Mouse (Mus musculus): ENCODE measurements around the gene Hoxc10. TPM values are rescaled to one million over a fixed set of nuclear protein-coding genes. Genes with fewer than 3 reads are reported as not detected.

Gene Hoxc10
- polyA plus RNA-seq, 1 experiment from 2014 or later = 0.10 TPM

GRCm38 (mm10) chr15:102970740-102971139 lies 4.1 kb downstream of the Hoxc10 start:
- 0 out of 2 replicates have a peak, but pooled peaks cover 2% of the 10 kb centered on the region for H3K4me1 ChIP-seq (ENCODE audit: control insufficient read depth, insufficient read depth, low read length)
- no peak for ATAC-seq (replicated peaks; ENCODE audit: insufficient number of reproducible peaks, low FRiP score, low TSS enrichment)
- no peak overlapping the region for H3K4me3 ChIP-seq (ENCODE audit: low read depth, low read length)
- no peak overlapping the region for H3K4me2 ChIP-seq
- no peak overlapping the region for H3K9ac ChIP-seq (ENCODE audit: low read depth, low read length)
- H3K27me3 ChIP-seq (ENCODE audit: control insufficient read depth, insufficient read depth, low read length) = peaks cover 96% of the 10 kb centered on the region
- H3K27ac ChIP-seq (ENCODE audit: low read depth, low read length) = no peak overlapping the region
- WGBS (ENCODE audit: insufficient replicate concordance) = 2% methylated on average over 12 of the region's 12 CpGs
- H3K9me3 ChIP-seq (replicated peaks; ENCODE audit: control insufficient read depth, low read length) = no peaks in the 10 kb centered on the region
- H3K36me3 ChIP-seq (ENCODE audit: control insufficient read depth, insufficient read depth, low read length) = no peaks in the 10 kb centered on the region

GRCm38 (mm10) chr15:102972254-102972653 lies 5.7 kb downstream of the Hoxc10 start:
- Histone ChIP-seq H3K9ac (ENCODE audit: low read depth, low read length) (no peak overlapping the region), H3K9me3 (replicated peaks; ENCODE audit: control insufficient read depth, low read length) (no peaks in the 10 kb centered on the region), H3K4me3 (ENCODE audit: low read depth, low read length) (no peak overlapping the region), H3K36me3 (ENCODE audit: control insufficient read depth, insufficient read depth, low read length) (no peaks in the 10 kb centered on the region), H3K4me1 (ENCODE audit: control insufficient read depth, insufficient read depth, low read length) (0 out of 2 replicates have a peak, but pooled peaks cover 3% of the 10 kb centered on the region), H3K27me3 (ENCODE audit: control insufficient read depth, insufficient read depth, low read length) (peaks cover 96% of the 10 kb centered on the region), H3K4me2 (no peak overlapping the region), H3K27ac (ENCODE audit: low read depth, low read length) (no peak overlapping the region)
- no peak for ATAC-seq (replicated peaks; ENCODE audit: insufficient number of reproducible peaks, low FRiP score, low TSS enrichment)
- WGBS (ENCODE audit: insufficient replicate concordance) = 2% methylated on average over 21 of the region's 21 CpGs

GRCm38 (mm10) chr15:102972753-102973152 lies 6.2 kb downstream of the Hoxc10 start:
- H3K36me3 ChIP-seq (ENCODE audit: control insufficient read depth, insufficient read depth, low read length) = no peaks in the 10 kb centered on the region
- H3K27ac ChIP-seq (ENCODE audit: low read depth, low read length) = no peak overlapping the region
- no peak for ATAC-seq (replicated peaks; ENCODE audit: insufficient number of reproducible peaks, low FRiP score, low TSS enrichment)
- H3K4me1 ChIP-seq (ENCODE audit: control insufficient read depth, insufficient read depth, low read length) = 0 out of 2 replicates have a peak, but pooled peaks cover 3% of the 10 kb centered on the region
- H3K9ac ChIP-seq (ENCODE audit: low read depth, low read length) = no peak overlapping the region
- peaks cover 96% of the 10 kb centered on the region for H3K27me3 ChIP-seq (ENCODE audit: control insufficient read depth, insufficient read depth, low read length)
- WGBS (ENCODE audit: insufficient replicate concordance) = 3% methylated on average over 6 of the region's 6 CpGs
- no peak overlapping the region for H3K4me3 ChIP-seq (ENCODE audit: low read depth, low read length)
- no peaks in the 10 kb centered on the region for H3K9me3 ChIP-seq (replicated peaks; ENCODE audit: control insufficient read depth, low read length)
- no peak overlapping the region for H3K4me2 ChIP-seq

DNA sequence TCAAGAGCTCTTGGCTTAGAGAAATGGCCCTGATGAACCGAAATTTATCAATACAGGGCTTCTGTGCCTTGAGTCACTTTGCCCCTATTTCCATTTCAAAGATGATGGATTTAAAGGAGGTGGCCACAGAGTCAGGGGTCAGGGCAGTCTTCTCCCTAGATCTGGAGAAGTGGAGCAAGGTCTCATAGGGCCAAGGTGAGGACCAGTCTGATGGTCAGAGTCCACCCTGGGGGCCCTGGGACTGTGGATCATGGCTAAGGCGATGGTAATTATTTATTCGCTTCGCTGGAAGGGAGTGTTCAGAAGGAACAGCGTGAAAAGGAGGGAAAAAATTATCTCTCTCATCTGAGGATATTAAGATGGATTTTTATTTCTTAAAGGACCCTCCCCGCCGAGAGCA lies 8.4 kb downstream of the Hoxc10 start:
- Histone ChIP-seq H3K4me2 (no peak overlapping the region), H3K27ac (ENCODE audit: low read depth, low read length) (no peak overlapping the region), H3K9me3 (replicated peaks; ENCODE audit: control insufficient read depth, low read length) (no peaks in the 10 kb centered on the region), H3K4me3 (ENCODE audit: low read depth, low read length) (no peak overlapping the region), H3K27me3 (ENCODE audit: control insufficient read depth, insufficient read depth, low read length) (peaks cover 98% of the 10 kb centered on the region), H3K36me3 (ENCODE audit: control insufficient read depth, insufficient read depth, low read length) (no peaks in the 10 kb centered on the region), H3K9ac (ENCODE audit: low read depth, low read length) (no peak overlapping the region), H3K4me1 (ENCODE audit: control insufficient read depth, insufficient read depth, low read length) (0 out of 2 replicates have a peak, but pooled peaks cover 3% of the 10 kb centered on the region)
- no peak for ATAC-seq (replicated peaks; ENCODE audit: insufficient number of reproducible peaks, low FRiP score, low TSS enrichment)
- 6% methylated on average over 7 of the region's 7 CpGs for WGBS (ENCODE audit: insufficient replicate concordance)

GRCm38 (mm10) chr15:102975688-102976111 lies 9.1 kb downstream of the Hoxc10 start:
- Histone ChIP-seq H3K27ac (ENCODE audit: low read depth, low read length) (no peak overlapping the region), H3K9ac (ENCODE audit: low read depth, low read length) (no peak overlapping the region), H3K4me2 (no peak overlapping the region), H3K4me3 (ENCODE audit: low read depth, low read length) (no peak overlapping the region), H3K36me3 (ENCODE audit: control insufficient read depth, insufficient read depth, low read length) (no peaks in the 10 kb centered on the region), H3K9me3 (replicated peaks; ENCODE audit: control insufficient read depth, low read length) (no peaks in the 10 kb centered on the region), H3K27me3 (ENCODE audit: control insufficient read depth, insufficient read depth, low read length) (peaks cover 98% of the 10 kb centered on the region), H3K4me1 (ENCODE audit: control insufficient read depth, insufficient read depth, low read length) (0 out of 2 replicates have a peak, but pooled peaks cover 3% of the 10 kb centered on the region)
- ATAC-seq (replicated peaks; ENCODE audit: insufficient number of reproducible peaks, low FRiP score, low TSS enrichment) = no peak
- 1% methylated on average over 21 of the region's 21 CpGs for WGBS (ENCODE audit: insufficient replicate concordance)

DNA sequence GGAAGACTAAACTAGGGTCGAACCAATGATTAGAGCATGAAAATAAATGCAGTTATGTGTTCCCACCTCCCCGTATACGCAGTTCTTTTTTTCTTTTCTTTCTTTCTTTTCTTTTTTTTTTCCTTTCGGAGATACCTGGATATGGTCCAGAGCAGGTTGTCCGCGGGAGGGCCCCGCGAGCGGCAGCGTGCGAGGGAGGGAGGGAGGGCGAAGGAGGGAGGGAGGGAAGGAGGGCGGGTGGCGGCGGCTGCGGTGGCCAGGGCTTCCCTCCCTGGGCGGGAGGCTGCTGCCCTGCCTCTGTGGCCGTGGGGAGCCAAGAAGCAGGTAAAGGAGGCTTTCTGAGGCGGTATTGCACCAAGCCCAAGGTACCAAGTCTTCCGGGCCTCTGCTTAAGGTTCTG lies 9.6 kb downstream of the Hoxc10 start, which contains the start of gene Hoxc9:
Hoxc9 (plus strand) TSS at position 269 of the 400 bp plus-strand sequence.
- no peaks in the 10 kb centered on the region for H3K36me3 ChIP-seq (ENCODE audit: control insufficient read depth, insufficient read depth, low read length)
- ATAC-seq (replicated peaks; ENCODE audit: insufficient number of reproducible peaks, low FRiP score, low TSS enrichment) = no peak
- H3K27ac ChIP-seq (ENCODE audit: low read depth, low read length) = no peak within 1 kb of the TSS
- 0% methylated on average over 11 of the region's 20 CpGs for WGBS (ENCODE audit: insufficient replicate concordance)
- H3K4me3 ChIP-seq (ENCODE audit: low read depth, low read length) = peak within 1 kb of the TSS; percentile 26; the same call in 1 of the 2 replicates
- H3K4me1 ChIP-seq (ENCODE audit: control insufficient read depth, insufficient read depth, low read length) = 0 out of 2 replicates have a peak, but pooled peaks cover 3% of the 10 kb centered on the region
- H3K4me2 ChIP-seq = peak within 1 kb of the TSS; percentile 45
- H3K9me3 ChIP-seq (replicated peaks; ENCODE audit: control insufficient read depth, low read length) = no peaks in the 10 kb centered on the region
- H3K9ac ChIP-seq (ENCODE audit: low read depth, low read length) = no peak within 1 kb of the TSS
- peaks cover 98% of the 10 kb centered on the region for H3K27me3 ChIP-seq (ENCODE audit: control insufficient read depth, insufficient read depth, low read length)

- ATAC-seq (replicated peaks; ENCODE audit: insufficient number of reproducible peaks, low FRiP score, low TSS enrichment) = no peak
- H3K27me3 ChIP-seq (ENCODE audit: control insufficient read depth, insufficient read depth, low read length) = peaks cover 98% of the 10 kb centered on the region
- H3K4me2 ChIP-seq = peak overlapping the region; percentile 45
- no peaks in the 10 kb centered on the region for H3K36me3 ChIP-seq (ENCODE audit: control insufficient read depth, insufficient read depth, low read length)
- H3K9ac ChIP-seq (ENCODE audit: low read depth, low read length) = no peak overlapping the region
- H3K9me3 ChIP-seq (replicated peaks; ENCODE audit: control insufficient read depth, low read length) = no peaks in the 10 kb centered on the region
- H3K4me3 ChIP-seq (ENCODE audit: low read depth, low read length) = peak overlapping the region; percentile 26; the same call in 1 of the 2 replicates
- H3K4me1 ChIP-seq (ENCODE audit: control insufficient read depth, insufficient read depth, low read length) = 0 out of 2 replicates have a peak, but pooled peaks cover 3% of the 10 kb centered on the region
- under 1% methylated on average over 37 of the region's 37 CpGs for WGBS (ENCODE audit: insufficient replicate concordance)
- no peak overlapping the region for H3K27ac ChIP-seq (ENCODE audit: low read depth, low read length)
These were observed 10.2 kb downstream of the Hoxc10 start for GRCm38 (mm10) chr15:102976631-102977422.

DNA sequence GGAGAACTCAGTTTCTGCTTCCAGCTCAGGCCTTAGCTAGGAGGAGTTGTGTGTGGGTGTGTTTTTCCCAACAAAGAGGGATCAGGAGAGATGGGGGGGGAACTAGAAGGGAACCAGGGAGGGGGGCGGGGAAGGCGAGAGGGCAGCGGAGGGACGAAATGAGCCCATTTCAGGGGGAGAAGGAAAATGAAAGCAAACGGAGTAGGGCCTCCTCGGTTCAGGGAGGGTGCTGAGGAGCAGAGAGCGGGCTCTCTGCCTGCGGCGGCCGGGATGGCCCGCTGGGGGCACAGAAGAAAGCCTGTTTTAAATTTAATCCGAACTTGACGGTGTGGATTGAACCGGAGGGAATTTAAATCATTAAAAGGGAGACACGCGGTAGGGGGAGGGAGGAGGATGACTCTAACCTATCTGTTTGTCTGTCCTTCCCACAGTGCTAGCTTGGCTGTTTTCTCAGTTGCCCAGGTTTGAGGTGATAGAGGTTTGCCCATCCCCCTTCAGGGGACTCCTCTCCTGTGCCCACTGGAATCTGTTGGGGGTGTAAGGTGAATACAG lies 10.9 kb downstream of the Hoxc10 start:
- Histone ChIP-seq H3K27ac (ENCODE audit: low read depth, low read length) (no peak overlapping the region), H3K4me1 (ENCODE audit: control insufficient read depth, insufficient read depth, low read length) (0 out of 2 replicates have a peak, but pooled peaks cover 3% of the 10 kb centered on the region), H3K36me3 (ENCODE audit: control insufficient read depth, insufficient read depth, low read length) (no peaks in the 10 kb centered on the region), H3K9me3 (replicated peaks; ENCODE audit: control insufficient read depth, low read length) (no peaks in the 10 kb centered on the region), H3K27me3 (ENCODE audit: control insufficient read depth, insufficient read depth, low read length) (peaks cover 98% of the 10 kb centered on the region), H3K4me2 (peak overlapping the region; percentile 45), H3K9ac (ENCODE audit: low read depth, low read length) (no peak overlapping the region), H3K4me3 (ENCODE audit: low read depth, low read length) (peak overlapping the region; percentile 26; the same call in 1 of the 2 replicates)
- 2% methylated on average over 16 of the region's 16 CpGs for WGBS (ENCODE audit: insufficient replicate concordance)
- ATAC-seq (replicated peaks; ENCODE audit: insufficient number of reproducible peaks, low FRiP score, low TSS enrichment) = no peak

Data from heart, embryonic 11.5 days (tissue).